Mouse (Mus musculus) adrenal gland, postnatal 25 days (tissue): ENCODE measurements around the gene Tinagl1. TPM values are rescaled to one million over a fixed set of nuclear protein-coding genes. Genes with fewer than 3 reads are reported as not detected.

Source experiments
- DNase-seq: peaks from one replicate; pipeline ENCODE4 v3.0.0; 2021; ENCODE audit warnings: mixed read lengths
- total RNA-seq: library from RNA; stranded (reverse); gene quantifications from 2 replicates; pipeline ENCODE4 v1.2.3, GENCODE M21; 2021

Gene Tinagl1
- total RNA-seq, 1 experiment from 2014 or later = 77.1 TPM

DNA sequence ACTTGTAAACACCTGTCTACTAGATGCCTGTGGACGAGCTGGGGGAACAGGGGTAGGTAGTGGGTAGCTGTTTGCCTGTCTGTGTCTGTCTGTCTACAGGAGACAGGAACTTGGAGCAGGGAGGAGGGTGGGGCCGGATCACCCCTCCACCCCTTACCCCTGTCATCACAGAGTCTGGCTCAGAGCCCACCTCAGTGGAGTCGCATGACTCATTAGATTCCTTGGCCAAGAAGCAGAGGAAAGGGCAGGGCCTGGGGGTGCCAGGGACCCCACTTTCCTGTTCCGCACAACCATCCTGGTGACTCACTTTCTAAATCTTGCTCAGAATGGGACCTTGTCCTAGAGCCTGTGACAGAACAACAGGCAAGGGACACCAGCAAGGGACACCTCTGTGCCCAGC lies 2.2 kb upstream of the Tinagl1 start:
- DNase-seq = peak; percentile 69

DNA sequence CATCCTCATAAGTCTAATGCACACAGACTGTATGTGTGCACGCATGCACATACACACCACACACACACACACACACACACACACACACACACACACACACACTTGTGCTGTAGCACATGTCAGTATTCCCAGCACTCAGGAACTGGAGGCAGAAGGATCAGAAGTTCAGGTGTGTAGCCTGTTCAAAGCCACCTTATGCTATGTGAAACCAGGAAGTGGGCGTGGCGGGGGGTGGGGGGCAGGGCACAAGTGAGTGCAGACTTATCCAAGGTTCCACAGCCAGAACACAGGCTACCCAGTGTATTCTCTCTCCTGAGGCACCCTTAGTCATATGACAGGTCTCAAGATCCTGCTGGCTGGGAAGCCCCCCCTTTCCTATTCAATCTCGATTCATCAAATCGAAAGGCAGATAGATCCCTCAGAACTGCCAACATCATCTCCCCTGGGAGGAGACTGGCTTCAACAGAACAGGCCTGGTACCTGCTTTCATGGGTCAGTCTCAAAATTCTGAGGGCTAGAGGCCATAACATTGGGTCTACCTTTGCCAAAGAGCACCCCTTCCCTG lies 1.3 kb upstream of the Tinagl1 start:
- no peak for DNase-seq

DNA sequence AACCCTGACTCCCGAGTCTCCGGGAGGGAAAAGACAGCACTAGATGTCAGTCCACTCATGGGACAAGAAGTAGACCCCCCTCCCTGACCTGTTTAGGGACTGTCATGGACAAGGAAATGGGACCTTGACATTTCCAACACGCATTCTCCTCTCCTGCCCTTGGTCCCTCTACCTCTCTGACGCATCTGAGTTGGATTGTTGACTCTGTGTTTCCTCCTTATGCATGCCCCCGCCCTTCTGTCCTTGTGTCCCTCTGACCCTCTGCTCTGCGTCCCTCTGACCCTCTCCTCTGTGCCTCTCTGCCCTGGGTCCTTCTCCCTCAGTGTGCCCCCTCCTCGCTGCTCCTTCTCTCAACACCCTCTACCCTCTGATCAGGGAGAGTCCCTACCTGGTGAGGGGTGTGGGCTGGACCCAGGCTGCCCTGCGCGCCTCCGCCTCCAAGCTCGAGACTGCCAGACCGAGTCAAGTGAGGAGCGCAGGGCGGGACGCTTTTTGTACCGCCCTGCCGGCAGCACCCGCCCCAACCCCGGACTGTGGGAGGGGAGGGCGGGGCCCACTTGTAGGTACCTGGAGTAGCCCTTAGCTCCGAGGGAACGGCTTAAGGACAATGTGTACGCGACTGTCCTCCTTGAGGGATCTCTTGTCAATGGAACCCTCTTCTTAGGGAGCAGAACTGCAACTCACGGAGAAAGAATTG lies 439 bp downstream of the Tinagl1 start:
- DNase-seq = peak; percentile 77

DNA sequence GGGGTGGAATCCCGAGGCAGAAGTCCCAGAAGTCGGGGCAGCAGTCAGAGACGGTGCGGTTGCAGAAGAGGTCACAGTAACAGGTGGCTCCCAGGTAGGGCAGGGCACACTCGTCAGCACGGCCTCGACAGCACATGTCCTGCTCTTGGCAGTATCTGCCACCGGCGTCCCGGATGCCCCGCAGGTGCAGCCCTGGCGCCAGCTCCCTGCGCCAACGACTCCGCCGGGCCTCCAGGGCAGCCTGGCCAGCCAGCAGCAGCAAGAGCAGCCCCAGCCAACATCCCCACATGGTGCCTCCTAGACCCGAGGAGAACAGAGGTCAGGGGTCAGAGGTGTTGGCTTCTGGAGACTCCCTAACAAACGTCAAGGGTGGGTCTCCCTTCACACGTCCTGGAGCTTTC lies 1.0 kb downstream of the Tinagl1 start:
- no peak for DNase-seq

DNA sequence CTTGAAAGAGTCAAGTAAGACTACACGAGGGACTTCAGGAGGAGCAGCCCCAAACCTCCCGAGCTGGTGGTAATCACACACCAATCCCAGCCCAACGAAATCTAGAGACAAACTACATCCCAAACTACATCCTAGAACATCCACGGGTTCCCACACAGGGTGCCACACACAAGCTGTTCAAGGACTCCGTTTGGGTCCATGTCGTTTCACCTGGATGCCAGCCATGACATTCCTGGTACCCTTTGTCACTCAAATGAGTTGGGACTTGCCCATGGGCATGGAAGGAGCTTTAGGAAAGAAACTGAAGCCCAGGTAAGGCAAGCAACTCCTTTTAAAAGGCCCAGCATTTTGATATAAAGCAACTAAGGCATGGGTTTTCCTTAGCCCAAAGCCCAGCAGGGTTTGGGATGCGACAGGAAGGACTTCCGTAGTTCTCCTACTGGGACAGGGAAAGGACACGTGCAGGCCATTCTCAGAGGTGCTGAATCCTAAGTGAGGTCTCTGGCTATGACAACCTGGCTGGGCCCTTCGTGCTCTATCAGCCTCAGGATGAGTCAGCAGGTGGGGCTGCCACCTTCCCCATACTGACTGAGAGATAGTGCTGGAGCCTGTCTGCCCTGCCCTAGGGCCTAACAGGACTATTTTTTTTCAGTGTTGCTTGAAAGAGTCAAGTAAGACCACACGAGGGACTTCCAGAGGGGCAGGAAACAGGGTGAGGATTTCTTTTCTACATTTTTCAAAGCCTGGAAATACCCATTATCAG lies 1.7 kb downstream of the Tinagl1 start:
- DNase-seq = no peak

DNA sequence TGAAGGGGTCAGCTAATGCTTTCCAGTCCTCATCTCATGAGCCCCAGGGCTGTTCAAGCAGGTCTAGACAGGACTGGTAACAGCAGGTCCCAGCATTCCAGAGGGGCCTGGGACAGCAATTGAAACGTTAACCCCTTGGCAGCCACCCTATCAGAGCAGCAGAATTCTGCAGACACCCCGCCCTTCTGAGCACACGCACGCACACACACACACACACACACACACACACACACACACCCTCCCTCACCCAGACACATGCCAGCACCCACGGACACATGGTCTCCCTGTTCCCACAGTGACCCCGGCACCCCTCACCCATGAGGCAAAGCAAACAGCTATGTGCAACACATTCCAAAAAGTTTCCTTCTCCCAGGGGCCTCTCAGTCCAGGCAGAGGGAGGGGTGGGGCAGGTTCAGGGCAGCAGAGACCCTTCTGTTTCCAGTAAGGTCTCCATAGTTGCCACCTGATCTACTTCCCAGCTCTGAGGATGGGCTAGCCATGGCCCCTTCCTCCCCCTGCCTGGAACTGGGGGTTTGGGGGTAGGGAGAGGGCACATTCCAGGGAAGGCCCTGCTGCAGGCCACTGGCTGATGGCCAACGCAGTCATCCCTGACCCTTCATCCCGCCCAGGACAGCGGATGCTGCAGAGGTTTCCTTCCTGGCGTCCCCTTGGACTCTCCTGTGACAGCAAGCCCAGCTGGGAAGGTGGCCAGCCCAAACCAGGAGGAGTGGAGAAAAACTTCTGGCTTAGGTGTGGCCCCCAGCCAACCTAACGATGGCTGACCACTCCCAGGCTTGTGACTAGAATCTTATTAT lies 2.8 kb downstream of the Tinagl1 start:
- DNase-seq = peak; percentile 71

DNA sequence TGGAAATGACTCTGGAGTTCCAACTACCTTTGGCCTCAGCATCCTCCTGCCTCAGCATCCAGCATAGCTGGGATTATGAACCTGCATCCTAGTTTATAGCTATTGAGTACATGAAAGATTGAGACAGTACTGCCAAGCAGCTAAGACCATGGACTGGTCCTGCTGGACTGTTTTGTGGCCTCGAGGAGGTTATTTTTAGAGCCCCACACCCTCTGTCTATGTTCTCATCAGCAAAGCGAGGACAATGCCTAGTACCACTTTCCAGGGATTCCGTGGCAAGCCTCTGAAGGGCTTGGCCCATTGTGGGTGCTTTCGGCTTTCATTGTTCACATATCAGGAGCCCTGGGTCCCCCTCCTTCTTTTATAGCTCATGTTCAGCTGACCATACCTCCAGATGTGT lies 4.6 kb downstream of the Tinagl1 start:
- no peak for DNase-seq

DNA sequence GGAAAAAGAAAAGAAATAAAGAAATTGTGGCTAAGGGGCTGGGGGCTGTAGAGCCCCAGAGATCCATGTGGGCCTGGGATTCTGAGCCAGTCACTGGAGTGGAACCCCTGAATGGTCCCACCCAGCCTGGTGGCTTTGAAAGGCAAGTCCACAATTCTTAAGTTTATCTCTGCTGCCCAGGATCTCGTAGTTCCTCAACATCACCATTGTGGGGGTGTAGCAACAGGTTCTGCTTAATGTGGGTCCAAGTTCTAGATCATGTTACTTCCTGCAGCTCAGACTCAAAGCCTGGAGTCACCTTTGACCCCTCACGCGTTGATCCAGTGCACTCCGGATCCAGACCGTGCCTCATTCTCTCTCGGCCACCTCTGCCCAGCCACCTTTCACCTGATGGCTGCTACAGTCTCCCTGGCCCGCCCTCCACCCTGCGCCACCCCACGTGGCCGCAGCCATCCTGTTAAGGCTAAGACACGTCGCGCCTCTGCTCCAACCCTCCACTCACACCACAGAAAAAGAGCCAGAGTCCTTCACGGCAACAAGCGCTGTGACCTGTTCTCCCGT lies 5.4 kb downstream of the Tinagl1 start:
- DNase-seq = no peak

DNA sequence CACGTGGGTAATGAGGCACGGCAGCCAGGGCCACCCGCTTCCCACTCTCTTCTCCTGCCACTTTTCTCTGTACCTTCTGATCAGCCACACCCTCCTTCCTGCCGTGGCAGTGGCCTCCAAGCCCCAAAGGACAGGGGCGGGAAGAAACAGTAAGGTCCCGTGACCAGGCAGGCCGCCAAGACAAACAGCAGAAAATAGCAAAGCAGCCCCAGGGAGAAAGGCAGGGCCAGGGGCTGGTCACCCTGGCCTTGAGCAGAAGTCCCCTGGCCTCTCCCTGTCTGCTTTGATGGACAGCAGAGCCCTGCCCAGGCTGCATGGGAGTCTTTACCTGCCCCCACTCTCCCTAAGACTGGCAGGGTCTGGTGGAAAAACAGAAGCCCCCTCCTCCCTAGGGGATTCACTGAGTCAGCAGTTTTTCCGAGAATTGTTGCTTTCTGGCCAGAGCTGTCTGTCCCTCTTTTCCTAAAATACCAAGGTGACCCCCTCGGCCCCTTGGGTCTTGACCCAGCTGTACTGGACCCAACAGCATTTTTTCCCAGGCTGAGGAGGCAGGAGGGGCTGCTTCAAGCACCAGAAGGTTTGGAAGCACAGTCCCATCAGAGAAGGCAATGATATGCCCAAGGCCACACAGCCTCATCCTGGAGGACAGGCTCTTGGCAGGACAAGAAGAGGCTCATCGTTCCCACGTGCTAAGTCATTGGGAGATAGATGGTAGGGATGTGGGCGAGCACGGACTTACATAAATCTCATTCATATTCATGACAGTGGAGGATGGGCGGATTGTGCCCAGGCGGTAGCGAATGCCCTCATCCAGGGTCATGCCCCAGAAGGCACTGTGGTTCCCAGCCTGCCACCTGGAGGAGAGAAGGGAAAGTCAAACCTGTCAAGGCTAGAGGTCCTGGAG lies 6.4 kb downstream of the Tinagl1 start:
- DNase-seq = peak; percentile 93

DNA sequence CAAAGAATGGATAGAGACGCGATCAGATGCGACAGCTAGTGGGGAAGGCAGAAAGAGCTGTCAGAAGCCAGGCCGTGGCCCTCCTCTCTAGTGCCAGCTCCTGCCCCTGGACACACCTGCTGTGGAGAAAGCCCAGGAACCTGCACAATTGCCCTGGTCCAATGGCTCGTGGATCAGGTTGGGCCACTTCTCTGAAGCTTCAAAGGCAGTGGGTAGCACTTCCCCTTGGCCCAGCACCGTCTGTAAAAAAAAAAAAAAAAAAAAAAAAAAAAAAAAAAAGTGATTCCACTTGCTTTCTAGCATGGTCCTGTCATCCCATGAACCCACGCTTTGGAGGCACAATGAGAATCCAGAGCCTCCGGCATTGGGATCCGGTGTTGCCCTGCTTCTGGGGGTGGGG lies 7.1 kb downstream of the Tinagl1 start:
- no peak for DNase-seq

DNA sequence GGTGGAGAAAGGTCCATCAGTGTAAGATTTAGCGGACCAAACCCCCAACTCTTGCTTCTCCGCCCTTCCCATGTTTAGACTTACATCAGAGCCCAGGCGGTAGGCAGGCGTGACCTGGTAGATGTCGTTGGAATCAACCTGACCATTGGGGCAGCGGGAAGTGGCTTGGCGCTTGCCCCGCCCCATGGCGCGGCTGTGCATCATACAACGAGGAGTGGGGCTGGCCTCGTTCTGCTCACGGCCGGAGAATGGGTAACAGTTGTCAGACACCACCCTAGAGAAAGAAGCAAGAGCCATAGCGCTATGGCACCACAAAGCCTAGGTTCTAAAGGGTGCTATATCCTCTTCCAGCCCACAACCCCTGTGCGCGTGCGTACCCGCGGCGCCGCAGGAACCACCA lies 7.6 kb downstream of the Tinagl1 start:
- no peak for DNase-seq

DNA sequence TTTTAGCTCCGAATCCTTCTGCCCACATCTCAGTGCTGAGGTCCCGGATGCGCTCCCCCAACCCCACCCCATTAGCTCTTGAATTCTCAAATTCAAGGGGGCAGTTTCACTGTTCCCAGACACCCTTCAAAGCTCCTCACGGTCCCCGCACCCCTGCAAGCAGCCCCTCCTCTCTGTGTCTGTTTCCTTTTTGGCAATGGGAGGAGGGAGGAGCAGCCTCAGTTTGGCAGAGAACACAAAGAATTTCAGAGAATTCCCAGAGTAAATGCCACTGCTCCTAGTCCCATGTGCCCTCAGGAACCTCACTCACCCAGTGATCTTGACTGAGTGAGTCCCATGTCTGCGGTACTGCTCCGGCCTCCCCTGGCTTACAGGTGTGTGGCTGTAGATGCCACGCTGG lies 8.3 kb downstream of the Tinagl1 start:
- no peak for DNase-seq

DNA sequence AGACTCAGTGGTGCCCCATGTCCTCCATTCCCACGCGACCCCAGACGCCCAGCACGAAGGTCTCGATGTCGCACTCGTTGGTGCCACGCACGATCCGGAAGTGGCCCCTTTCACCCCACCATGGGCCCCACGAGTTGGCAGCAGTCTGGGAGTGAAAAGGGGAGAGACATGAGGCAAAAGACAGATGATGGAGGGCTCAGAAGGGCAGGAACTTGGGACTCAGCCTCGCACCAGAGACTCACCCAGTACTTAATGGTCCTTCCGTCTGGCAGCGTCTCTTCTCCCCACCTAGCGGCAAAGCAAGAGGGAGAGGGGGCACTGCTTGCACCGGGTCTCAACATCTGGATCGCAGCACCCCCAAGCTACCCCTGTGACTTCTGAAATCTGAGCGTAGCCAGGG lies 8.9 kb downstream of the Tinagl1 start:
- DNase-seq = no peak

DNA sequence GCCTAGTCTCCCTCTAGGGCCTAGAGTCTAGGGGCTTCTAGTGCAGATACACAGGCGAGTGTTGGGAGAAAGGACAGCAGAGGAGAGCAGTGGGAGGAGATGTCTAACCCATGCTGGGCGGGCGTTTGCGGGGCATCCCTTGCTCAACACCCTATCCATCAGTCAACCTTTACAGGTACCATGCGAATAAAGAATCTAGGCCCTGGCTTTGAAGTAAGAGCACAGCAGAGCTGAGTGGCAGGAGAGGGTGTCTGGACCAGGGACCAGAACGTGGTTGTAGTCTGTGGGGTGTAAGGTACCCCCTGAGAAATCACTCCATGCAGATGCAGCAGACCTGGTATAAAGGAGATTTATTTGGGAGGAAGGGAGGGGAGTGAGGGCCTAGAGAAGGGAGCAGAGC lies 10.8 kb downstream of the Tinagl1 start:
- no peak for DNase-seq

DNA sequence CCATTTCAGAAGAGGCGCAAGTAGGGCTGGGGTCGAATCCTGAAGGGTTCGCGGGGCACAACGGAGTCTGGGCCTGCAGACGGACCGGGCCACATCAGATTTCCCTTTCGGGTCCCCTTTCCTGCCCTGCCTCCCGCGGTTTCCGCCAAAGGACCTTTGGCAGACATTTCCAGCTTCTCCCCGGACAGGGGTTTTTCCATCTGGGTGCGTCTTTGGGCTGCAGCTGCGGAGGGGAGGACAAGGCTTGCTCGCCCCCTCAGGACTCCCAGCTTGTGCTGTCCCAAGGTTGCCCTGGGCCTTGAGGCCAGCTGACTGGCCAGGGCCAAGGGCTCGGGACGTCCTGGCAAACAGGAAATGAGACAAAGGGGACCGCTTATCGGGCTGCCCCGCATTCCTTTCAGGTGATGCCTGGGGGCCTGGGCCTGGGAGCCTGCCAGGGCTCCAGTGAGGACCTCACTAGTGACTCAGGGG lies 11.5 kb downstream of the Tinagl1 start:
- DNase-seq = peak; percentile 57

DNA sequence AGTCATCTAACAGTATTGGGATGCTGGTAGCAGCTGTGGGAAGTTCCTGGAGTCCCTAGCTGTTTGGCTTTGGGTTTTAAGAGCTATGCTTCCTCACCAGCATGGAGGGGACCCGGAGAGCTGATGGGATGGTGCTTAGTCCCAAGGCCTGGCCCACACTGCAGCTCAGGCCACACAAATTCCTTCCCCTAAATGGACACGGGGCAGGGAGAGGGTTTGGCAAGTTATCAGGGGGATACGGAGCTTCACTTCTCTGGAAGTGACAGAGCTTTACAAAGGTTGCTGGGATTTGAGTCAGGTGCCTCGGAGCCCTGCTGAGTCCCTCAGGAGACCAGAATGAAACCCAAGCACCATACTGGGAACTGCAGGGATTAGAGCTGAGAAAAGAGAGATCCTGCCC lies 13.6 kb downstream of the Tinagl1 start:
- no peak for DNase-seq

DNA sequence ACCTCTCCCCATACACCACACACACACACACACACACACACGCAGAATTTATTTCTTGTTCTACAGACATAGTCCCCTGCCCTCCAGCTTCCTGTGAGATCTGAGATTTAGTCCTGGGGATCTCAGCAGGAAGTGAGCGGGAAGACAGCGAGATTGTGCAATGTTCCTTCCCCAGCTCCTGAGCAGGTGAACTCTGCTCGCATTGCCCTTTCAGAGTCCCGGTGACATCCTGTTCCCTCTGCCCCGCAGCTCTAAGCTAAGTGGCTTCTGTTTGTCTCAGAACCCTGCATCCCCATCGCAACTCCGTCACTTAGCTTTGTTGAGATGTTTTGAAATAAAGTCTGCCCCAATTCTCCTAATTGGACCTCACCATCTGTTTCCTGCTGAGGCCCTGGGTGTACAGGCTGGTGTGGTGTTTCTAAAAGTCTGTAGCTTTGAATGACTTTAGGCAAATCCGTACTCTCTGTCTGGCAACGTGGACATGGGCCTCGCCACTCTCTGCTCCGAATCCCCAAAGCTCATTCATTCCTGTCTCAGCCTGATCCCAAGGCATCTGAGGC lies 18.0 kb downstream of the Tinagl1 start:
- DNase-seq = no peak

DNA sequence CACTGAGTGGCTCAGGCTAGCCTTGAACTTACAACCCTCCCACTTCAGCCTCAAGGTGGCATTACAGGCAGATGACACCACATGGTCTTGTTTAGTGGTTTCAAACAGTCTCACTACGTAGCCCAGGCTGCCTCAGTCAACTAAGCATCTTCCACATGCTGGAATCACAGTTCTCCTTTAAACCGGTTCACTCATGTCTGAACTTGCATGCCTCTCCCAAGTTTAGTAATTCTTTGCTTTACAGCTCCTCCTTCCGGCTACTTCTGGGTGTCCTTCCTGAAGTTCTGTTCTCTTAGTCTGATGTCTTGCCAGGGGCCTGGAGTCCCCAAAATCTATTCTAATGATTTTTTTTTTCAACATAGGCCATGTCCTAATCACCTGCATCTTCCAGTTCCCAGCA lies 20.7 kb downstream of the Tinagl1 start:
- no peak for DNase-seq

DNA sequence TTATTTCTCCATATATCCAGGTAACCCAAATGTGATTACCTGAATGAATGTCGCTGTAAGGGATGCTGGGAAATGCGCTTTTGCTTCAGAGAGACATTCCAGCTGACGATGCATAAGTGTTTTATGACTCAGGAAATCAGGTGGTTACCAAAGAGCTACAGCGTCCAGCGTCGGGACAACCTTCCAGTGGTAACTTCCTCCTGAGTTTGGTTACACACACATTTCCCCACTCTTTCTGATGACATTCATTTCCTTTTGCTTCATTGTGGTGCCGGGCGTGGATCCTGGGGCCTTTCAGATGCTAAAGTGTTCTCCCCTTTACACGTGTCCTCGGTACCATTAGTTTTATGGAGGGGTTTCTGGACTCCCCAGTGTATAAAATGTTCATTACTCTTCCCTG lies 26.5 kb downstream of the Tinagl1 start:
- no peak for DNase-seq

DNA sequence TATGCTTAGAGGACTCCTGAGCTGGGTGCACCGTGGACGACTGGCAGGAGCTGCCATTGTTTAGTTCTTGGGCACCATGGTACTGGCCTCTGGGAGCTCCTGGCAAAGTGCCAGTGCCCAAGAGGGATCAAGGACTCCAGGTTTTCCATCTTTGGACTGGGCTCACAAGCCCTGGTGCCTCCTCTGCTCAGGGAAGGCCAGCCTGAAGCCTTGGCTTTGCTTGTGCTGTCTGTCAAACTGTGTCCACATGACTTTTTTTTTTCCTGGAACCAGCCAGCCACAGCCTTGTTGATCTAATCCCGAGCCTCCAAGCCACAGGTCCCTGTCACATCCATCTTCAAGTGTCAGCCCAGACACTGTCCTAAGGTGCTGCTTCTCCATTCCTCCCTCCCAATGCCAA lies 33.1 kb downstream of the Tinagl1 start:
- DNase-seq = peak; percentile 49

DNA sequence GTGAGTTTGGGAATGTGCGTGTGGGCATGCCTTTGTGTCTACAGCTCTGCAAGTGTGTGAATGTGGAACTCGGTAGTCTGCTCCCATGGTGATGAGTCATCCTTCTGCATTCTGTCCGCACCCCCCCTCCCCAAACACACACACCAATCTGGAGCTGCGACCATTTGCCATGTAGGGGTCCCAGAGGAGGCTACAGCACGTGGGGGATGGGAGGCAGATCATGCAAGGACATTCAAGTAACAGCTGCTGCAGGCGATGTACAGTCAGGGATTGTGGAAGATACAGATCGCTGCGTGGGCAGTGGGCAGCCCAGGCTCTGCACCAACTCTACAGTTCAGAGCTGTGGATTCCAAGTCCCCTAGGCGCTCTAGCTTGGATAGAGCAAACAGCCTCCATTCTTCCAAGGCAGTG lies 33.9 kb downstream of the Tinagl1 start:
- no peak for DNase-seq
